Mouse (Mus musculus): ENCODE data around the gene Ptpn13. TPM values are rescaled to one million over a fixed set of nuclear protein-coding genes. Genes with fewer than 3 reads are reported as not detected.

Gene Ptpn13
- polyA plus RNA-seq, 1 experiment from 2014 or later = 15.1 TPM

DNA sequence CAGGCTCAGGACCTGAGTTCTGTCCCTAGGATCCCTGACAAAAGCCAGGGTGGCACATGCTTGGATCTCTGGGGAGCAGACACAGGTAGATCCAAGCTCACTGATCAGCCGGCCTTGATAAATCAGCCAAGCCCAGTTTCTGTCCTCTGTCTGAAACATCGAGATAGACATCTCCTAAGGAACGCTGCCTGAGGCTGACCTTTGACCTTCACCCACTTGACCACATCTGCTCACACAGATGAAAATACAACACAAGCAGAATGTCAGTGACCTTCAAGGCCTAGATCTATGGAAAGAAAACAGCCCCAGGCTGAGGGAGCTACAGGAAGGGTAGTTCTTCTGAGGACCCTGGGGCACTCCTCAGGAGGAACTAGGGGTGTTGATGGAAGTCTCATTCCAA, 97.4 kb downstream of the Ptpn13 start:
- H3K4me1 ChIP-seq (replicated peaks) = peaks cover 20% of the 10 kb centered on the region
- no peak overlapping the region for H3K4me2 ChIP-seq
- no peaks in the 10 kb centered on the region for H3K9me3 ChIP-seq (replicated peaks)
- 57% methylated on average over 3 of the region's 3 CpGs for WGBS
- no peak overlapping the region for H3K9ac ChIP-seq
- peaks cover 26% of the 10 kb centered on the region for H3K36me3 ChIP-seq
- no peaks in the 10 kb centered on the region for H3K27me3 ChIP-seq (replicated peaks)
- ATAC-seq (ENCODE audit: insufficient number of reproducible peaks, low FRiP score) = no peak
- no peak overlapping the region for H3K4me3 ChIP-seq
- H3K27ac ChIP-seq (ENCODE audit: poor library complexity, severe bottlenecking) = no peak overlapping the region

DNA sequence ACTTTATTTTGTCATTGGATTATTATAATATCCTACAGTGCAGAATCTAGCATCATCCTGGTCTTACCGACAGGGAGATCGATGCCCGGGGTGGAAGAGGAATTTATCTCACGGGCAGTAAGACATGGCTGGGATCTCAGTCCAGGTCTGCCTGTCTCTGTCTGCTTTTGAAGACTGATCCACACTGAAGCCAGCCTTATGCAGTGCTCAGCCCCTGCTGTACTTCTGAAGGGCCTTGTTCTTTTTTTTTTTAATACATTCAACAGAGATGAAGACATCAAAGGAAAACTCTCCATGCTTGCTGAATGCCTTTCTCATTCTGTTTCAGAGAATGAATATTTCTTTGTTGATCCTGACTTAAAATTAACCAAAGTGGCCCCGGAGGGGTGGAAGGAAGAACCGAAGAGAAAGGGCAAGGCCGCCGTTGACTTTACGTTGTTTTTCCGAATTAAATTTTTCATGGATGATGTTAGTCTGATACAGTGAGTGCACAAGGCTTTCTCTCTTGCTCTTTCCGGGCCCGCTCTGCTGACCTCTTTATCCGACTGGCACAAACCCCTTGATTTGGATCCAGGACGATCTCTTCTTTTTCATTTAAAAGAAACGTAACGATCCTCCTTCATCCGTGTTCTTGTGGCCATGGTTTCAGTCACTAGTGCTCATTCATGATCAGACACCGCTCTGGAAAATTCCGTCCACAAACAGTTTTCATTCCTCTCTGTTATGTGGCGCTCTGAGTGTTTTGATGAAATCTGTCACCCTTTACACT, 101.9 kb downstream of the Ptpn13 start:
- peaks cover 46% of the 10 kb centered on the region for H3K36me3 ChIP-seq

GRCm38 (mm10) chr5:103527437-103527718, 102.4 kb downstream of the Ptpn13 start:
- no peaks in the 10 kb centered on the region for H3K9me3 ChIP-seq (replicated peaks)
- no peak overlapping the region for H3K4me3 ChIP-seq
- H3K9ac ChIP-seq = no peak overlapping the region
- peaks cover 43% of the 10 kb centered on the region for H3K36me3 ChIP-seq
- ATAC-seq (ENCODE audit: insufficient number of reproducible peaks, low FRiP score) = no peak
- H3K4me2 ChIP-seq = no peak overlapping the region
- peaks cover 6% of the 10 kb centered on the region; the same call in 1 of the 2 replicates for H3K4me1 ChIP-seq (replicated peaks)
- WGBS = 54% methylated on average over 6 of the region's 6 CpGs
- H3K27me3 ChIP-seq (replicated peaks) = no peaks in the 10 kb centered on the region
- no peak overlapping the region for H3K27ac ChIP-seq (ENCODE audit: poor library complexity, severe bottlenecking)

More for the DNA sequence above, 101.9 kb downstream of the Ptpn13 start:
- ATAC-seq (ENCODE audit: insufficient number of reproducible peaks, low FRiP score) = no peak
- H3K4me1 ChIP-seq (replicated peaks) = peaks cover 6% of the 10 kb centered on the region; the same call in 1 of the 2 replicates
- no peaks in the 10 kb centered on the region for H3K27me3 ChIP-seq (replicated peaks)
- H3K9ac ChIP-seq = no peak overlapping the region
- no peak overlapping the region for H3K4me3 ChIP-seq
- H3K9me3 ChIP-seq (replicated peaks) = no peaks in the 10 kb centered on the region
- H3K4me2 ChIP-seq = no peak overlapping the region
- H3K27ac ChIP-seq (ENCODE audit: poor library complexity, severe bottlenecking) = no peak overlapping the region
- WGBS = 80% methylated on average over 20 of the region's 20 CpGs

GRCm38 (mm10) chr5:103530214-103530613, 105.2 kb downstream of the Ptpn13 start:
- H3K4me3 ChIP-seq = no peak overlapping the region
- ATAC-seq (ENCODE audit: insufficient number of reproducible peaks, low FRiP score) = no peak
- H3K9ac ChIP-seq = no peak overlapping the region
- H3K4me2 ChIP-seq = no peak overlapping the region
- peaks cover 39% of the 10 kb centered on the region for H3K36me3 ChIP-seq
- H3K4me1 ChIP-seq (replicated peaks) = peaks cover 6% of the 10 kb centered on the region; the same call in 1 of the 2 replicates
- no peaks in the 10 kb centered on the region for H3K9me3 ChIP-seq (replicated peaks)
- no peaks in the 10 kb centered on the region for H3K27me3 ChIP-seq (replicated peaks)
- no peak overlapping the region for H3K27ac ChIP-seq (ENCODE audit: poor library complexity, severe bottlenecking)
- 57% methylated on average over 9 of the region's 9 CpGs for WGBS

DNA sequence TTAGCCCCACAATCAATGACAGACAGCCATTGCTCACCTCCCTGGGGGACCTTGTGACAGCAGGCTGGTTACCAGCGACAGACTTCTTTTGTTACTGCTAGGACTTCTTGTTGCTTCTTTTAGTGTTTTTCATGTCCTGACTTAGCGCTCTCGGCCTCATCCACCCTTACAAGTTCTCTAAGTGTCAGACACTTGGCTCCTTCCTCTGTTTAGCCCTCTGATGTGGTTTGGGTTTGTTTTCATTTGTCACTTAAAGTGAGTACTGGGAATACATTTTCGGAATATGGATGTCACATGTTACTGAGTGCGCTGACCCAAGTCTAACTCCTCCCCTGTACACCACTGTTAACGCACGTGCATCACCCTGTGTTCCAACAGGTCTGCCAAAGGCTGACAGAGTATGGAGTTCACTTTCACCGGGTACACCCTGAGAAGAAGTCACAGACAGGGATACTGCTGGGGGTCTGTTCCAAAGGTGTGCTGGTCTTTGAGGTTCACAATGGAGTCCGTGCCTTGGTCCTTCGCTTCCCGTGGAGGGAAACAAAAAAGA, 107.9 kb downstream of the Ptpn13 start:
- H3K4me1 ChIP-seq (replicated peaks) = no peaks in the 10 kb centered on the region
- no peaks in the 10 kb centered on the region for H3K9me3 ChIP-seq (replicated peaks)
- no peak overlapping the region for H3K27ac ChIP-seq (ENCODE audit: poor library complexity, severe bottlenecking)
- H3K4me3 ChIP-seq = no peak overlapping the region
- H3K27me3 ChIP-seq (replicated peaks) = no peaks in the 10 kb centered on the region
- H3K9ac ChIP-seq = no peak overlapping the region
- ATAC-seq (ENCODE audit: insufficient number of reproducible peaks, low FRiP score) = no peak
- 83% methylated on average over 11 of the region's 11 CpGs for WGBS
- peaks cover 39% of the 10 kb centered on the region for H3K36me3 ChIP-seq
- H3K4me2 ChIP-seq = no peak overlapping the region

DNA sequence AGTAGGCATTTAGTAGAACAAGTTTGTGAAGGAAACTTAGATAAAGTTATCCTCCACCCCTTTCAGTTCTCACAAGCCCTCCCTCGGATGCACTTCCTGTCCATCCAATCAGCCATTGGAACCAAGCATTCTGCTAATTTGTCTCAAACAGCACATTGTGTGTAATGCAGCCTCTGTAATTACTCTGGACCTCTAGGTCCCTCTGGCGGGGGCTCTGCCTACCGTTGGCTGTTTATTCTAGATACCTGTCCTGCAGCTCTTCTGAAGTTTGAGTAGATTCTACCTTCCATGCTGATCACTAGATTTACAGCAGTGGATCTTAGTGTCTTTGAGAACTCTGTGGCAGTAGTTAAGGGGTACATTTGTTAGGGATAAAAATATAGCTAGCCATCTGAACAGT, 109.5 kb downstream of the Ptpn13 start:
- peaks cover 31% of the 10 kb centered on the region for H3K36me3 ChIP-seq
- no peaks in the 10 kb centered on the region for H3K9me3 ChIP-seq (replicated peaks)
- no peak for ATAC-seq (ENCODE audit: insufficient number of reproducible peaks, low FRiP score)
- no peak overlapping the region for H3K4me3 ChIP-seq
- no peak overlapping the region for H3K27ac ChIP-seq (ENCODE audit: poor library complexity, severe bottlenecking)
- 65% methylated on average over 3 of the region's 3 CpGs for WGBS
- H3K27me3 ChIP-seq (replicated peaks) = no peaks in the 10 kb centered on the region
- no peak overlapping the region for H3K4me2 ChIP-seq
- no peak overlapping the region for H3K9ac ChIP-seq
- no peaks in the 10 kb centered on the region for H3K4me1 ChIP-seq (replicated peaks)

GRCm38 (mm10) chr5:103537429-103537828, 112.4 kb downstream of the Ptpn13 start:
- no peak overlapping the region for H3K4me3 ChIP-seq
- no peak for ATAC-seq (ENCODE audit: insufficient number of reproducible peaks, low FRiP score)
- WGBS = 70% methylated on average over 4 of the region's 4 CpGs
- no peak overlapping the region for H3K4me2 ChIP-seq
- H3K4me1 ChIP-seq (replicated peaks) = no peaks in the 10 kb centered on the region
- no peaks in the 10 kb centered on the region for H3K27me3 ChIP-seq (replicated peaks)
- no peak overlapping the region for H3K9ac ChIP-seq
- H3K9me3 ChIP-seq (replicated peaks) = no peaks in the 10 kb centered on the region
- H3K27ac ChIP-seq (ENCODE audit: poor library complexity, severe bottlenecking) = no peak overlapping the region
- H3K36me3 ChIP-seq = peaks cover 27% of the 10 kb centered on the region

GRCm38 (mm10) chr5:103540612-103541011, 115.6 kb downstream of the Ptpn13 start:
- peaks cover 27% of the 10 kb centered on the region for H3K36me3 ChIP-seq
- 84% methylated on average over 6 of the region's 6 CpGs for WGBS
- no peaks in the 10 kb centered on the region for H3K4me1 ChIP-seq (replicated peaks)
- ATAC-seq (ENCODE audit: insufficient number of reproducible peaks, low FRiP score) = no peak
- no peak overlapping the region for H3K4me3 ChIP-seq
- H3K27ac ChIP-seq (ENCODE audit: poor library complexity, severe bottlenecking) = no peak overlapping the region
- H3K4me2 ChIP-seq = no peak overlapping the region
- H3K9ac ChIP-seq = no peak overlapping the region
- no peaks in the 10 kb centered on the region for H3K9me3 ChIP-seq (replicated peaks)
- no peaks in the 10 kb centered on the region for H3K27me3 ChIP-seq (replicated peaks)

DNA sequence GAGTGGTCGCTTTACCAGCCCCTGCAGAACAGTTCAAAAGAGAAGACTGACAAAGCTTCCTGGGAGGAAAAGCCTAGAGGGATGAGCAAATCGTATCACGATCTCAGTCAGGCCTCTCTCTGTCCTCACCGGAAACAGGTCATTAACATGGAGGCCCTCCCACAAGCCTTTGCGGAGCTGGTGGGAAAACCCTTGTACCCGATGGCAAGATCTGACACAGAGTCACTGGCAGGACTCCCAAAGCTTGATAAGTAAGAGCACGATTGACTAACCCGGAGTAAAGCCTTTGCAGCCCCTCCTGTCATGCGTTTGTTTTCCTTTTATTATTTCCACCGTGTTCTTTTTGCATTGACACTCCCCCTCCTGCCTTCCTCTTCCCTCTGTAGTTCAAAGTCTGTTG, 116.1 kb downstream of the Ptpn13 start:
- H3K4me2 ChIP-seq = no peak overlapping the region
- H3K4me3 ChIP-seq = no peak overlapping the region
- no peaks in the 10 kb centered on the region for H3K27me3 ChIP-seq (replicated peaks)
- no peaks in the 10 kb centered on the region for H3K4me1 ChIP-seq (replicated peaks)
- no peak overlapping the region for H3K27ac ChIP-seq (ENCODE audit: poor library complexity, severe bottlenecking)
- no peak for ATAC-seq (ENCODE audit: insufficient number of reproducible peaks, low FRiP score)
- no peak overlapping the region for H3K9ac ChIP-seq
- H3K36me3 ChIP-seq = peaks cover 27% of the 10 kb centered on the region
- no peaks in the 10 kb centered on the region for H3K9me3 ChIP-seq (replicated peaks)
- WGBS = 68% methylated on average over 10 of the region's 10 CpGs

GRCm38 (mm10) chr5:103541542-103541941, 116.5 kb downstream of the Ptpn13 start:
- no peaks in the 10 kb centered on the region for H3K27me3 ChIP-seq (replicated peaks)
- no peaks in the 10 kb centered on the region for H3K9me3 ChIP-seq (replicated peaks)
- H3K4me2 ChIP-seq = no peak overlapping the region
- no peak overlapping the region for H3K4me3 ChIP-seq
- no peak overlapping the region for H3K27ac ChIP-seq (ENCODE audit: poor library complexity, severe bottlenecking)
- 83% methylated on average over 11 of the region's 11 CpGs for WGBS
- ATAC-seq (ENCODE audit: insufficient number of reproducible peaks, low FRiP score) = no peak
- H3K36me3 ChIP-seq = peaks cover 27% of the 10 kb centered on the region
- no peak overlapping the region for H3K9ac ChIP-seq
- no peaks in the 10 kb centered on the region for H3K4me1 ChIP-seq (replicated peaks)

GRCm38 (mm10) chr5:103545381-103546000, 120.5 kb downstream of the Ptpn13 start:
- Histone ChIP-seq H3K36me3 (peaks cover 11% of the 10 kb centered on the region), H3K9me3 (replicated peaks) (no peaks in the 10 kb centered on the region), H3K27me3 (replicated peaks) (no peaks in the 10 kb centered on the region), H3K4me2 (no peak overlapping the region), H3K4me1 (replicated peaks) (no peaks in the 10 kb centered on the region), H3K9ac (no peak overlapping the region), H3K27ac (ENCODE audit: poor library complexity, severe bottlenecking) (peak overlapping the region; percentile 33; the same call in 1 of the 2 replicates), H3K4me3 (no peak overlapping the region)
- WGBS = 80% methylated on average over 20 of the region's 20 CpGs
- no peak for ATAC-seq (ENCODE audit: insufficient number of reproducible peaks, low FRiP score)

Measured in heart, embryonic 12.5 days (tissue).